Mouse (Mus musculus): Measurements from ENCODE around the gene Gm10563. TPM values are rescaled to one million over a fixed set of nuclear protein-coding genes. Genes with fewer than 3 reads are reported as not detected.
A peak's percentile ranks its signal among the peaks of the same experiment; 100 is the strongest.

Gene Gm10563
- total RNA-seq, 2 experiments from 2014 or later, result not detected

DNA sequence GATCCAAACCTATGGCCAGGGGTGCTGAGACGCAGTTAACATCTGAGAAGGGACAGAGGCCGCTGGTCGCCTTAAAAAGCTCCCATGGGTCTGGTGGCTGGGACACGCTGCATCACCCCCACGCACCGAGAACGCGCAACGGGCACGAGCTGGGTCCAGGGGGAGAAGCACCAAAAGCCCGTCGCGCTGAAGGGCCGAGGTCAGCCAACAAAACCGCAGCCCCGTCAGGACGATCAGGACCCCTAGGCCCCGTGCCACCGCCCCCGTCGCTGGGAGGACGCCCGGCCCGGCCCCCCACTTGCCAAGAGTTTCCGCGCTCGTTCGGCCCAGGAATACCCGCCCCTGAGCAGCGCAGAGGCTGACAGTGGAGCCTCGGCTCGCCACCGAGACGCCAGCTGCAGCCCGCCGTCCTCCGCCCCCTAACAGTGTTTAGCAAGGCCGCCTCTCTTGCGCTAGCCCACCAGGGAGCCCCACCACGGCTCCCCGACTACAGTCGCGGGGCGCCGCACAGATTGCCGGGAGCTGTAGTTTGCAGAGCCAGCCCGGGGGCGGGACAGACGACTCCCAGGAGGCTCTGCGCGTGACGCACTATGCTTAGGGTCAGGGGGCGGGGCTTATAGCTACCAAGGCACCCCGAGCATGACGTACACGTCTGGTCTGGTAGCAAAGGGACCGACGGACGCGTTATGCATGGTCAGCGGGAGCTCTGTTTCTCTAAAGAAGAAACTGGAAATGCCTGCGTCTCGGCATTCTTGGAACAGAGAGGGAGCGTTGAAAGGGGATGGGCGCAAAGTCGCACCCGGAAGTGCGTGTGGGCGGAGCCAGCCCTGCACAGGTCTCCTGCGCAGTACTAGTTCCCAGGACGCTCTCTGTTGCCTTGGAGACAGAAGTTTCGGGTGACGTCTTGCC, 23.7 kb upstream of the Gm10563 start, which contains the start of gene Mib2:
Gene Mib2 (minus strand): TSS at position 510 of the 909 bp plus-strand sequence.
- intact Hi-C loops (cut with DNase I), result loop anchor here (5.0 kb wide), 1 partner anchor 42 kb away; no protein-coding TSS in a partner anchor
- H3K4me3 ChIP-seq, result peak within 1 kb of the TSS; percentile 98
- DNase-seq, result peak; percentile 97
- no peak for TF ChIP-seq CTCF (IDR thresholded peaks at IDR 0.05)
- peak within 1 kb of the TSS; percentile 95 for H3K27ac ChIP-seq

DNA sequence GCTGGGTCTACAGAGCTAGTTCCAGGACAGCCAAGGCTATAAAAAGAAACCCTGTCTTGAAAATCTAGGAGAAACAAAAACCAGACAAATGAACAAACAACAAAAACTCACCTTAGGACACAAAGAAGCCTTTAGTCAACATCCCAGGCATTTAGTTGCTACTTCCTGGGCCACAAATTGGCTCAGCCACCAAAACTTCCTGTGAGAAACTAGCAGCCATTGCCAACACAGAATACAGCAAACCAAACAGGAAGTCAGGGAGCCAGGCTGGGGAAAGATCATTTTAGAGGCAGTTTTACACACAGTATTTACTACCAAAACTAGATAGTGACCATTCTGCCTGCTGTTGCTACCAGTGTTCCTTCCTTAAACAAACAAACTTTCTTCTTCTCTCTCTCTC, 21.7 kb upstream of the Gm10563 start:
- H3K27ac ChIP-seq, result no peak overlapping the region
- DNase-seq, result no peak
- no peak overlapping the region for H3K4me3 ChIP-seq
- TF ChIP-seq CTCF (IDR thresholded peaks at IDR 0.05), result no peak
- intact Hi-C loops (cut with DNase I), result loop anchor here (5.0 kb wide), 1 partner anchor 40 kb away; no protein-coding TSS in a partner anchor

DNA sequence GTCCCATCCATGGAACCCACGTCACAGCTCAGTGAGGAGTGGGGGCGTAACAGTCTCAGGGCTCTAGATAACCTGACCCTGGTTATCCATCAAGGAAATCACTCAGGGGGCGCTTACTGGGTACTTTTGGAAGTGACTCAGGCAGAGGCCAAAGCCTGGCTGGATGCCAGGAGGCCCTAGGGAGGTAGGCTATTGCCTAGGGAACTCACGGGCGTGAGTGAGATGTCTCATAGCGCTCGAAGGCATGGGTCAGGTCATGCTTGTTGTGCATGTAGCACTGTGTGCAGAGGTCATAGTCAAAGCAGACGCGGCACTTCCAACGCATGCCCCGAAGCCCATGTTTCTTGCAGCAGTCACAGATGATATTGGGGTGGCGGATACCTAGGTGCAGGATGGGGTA, 15.4 kb upstream of the Gm10563 start:
- H3K4me3 ChIP-seq, result no peak overlapping the region
- no peak for TF ChIP-seq CTCF (IDR thresholded peaks at IDR 0.05)
- intact Hi-C loops (cut with DNase I), result no loop called here
- H3K27ac ChIP-seq, result no peak overlapping the region
- peak; percentile 31 for DNase-seq

DNA sequence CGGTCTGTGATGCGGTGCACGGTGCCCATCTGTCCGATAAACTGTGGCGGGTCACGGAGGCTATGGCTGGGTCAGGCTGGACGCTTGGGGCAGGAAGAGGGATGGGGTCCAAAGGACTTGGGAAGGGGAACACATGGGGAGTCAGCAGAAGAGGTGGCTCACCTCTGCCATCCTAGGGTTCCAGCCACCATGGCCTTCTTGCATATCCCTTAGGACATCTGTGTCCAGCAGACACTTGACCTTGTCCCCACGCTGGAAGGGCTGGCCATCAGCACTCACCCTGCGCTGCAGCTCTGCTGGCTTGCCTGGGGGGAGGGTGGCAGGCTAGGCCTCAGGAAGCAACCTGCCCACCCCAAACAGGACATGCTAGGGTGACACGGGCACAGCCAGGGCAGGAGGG, 13.8 kb upstream of the Gm10563 start:
- Histone ChIP-seq H3K4me3 (no peak overlapping the region), H3K27ac (no peak overlapping the region)
- intact Hi-C loops (cut with DNase I), result no loop called here
- DNase-seq, result peak; percentile 21
- TF ChIP-seq CTCF (IDR thresholded peaks at IDR 0.05), result no peak

DNA sequence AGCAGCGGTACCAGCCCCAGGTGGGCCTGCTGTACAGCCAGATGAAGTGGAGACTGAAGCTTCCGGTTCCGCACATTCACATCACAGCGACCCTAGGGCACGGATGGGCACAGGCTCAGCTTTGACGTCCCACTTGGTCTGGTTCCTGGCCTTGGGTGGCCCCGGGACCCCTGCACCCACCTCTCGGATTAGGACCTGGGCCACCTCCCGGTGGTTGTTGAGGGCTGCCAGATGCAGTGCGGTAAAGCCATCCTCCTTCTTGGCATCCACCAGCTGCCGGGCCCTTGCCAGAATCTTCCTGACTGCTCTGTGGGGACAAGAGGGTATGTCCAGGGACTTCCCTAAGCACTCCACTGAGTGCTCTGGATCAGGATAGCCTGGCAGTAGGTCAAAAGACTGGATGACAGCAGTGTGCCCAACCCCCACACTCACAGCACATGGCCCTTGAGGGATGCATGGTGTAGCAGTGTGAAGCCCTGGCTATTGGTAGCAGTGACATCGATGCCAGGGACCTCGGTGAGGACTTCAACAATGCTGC, 11.1 kb upstream of the Gm10563 start:
- Histone ChIP-seq H3K4me3 (no peak overlapping the region), H3K27ac (no peak overlapping the region)
- intact Hi-C loops (cut with DNase I), result no loop called here
- no peak for TF ChIP-seq CTCF (IDR thresholded peaks at IDR 0.05)
- no peak for DNase-seq

DNA sequence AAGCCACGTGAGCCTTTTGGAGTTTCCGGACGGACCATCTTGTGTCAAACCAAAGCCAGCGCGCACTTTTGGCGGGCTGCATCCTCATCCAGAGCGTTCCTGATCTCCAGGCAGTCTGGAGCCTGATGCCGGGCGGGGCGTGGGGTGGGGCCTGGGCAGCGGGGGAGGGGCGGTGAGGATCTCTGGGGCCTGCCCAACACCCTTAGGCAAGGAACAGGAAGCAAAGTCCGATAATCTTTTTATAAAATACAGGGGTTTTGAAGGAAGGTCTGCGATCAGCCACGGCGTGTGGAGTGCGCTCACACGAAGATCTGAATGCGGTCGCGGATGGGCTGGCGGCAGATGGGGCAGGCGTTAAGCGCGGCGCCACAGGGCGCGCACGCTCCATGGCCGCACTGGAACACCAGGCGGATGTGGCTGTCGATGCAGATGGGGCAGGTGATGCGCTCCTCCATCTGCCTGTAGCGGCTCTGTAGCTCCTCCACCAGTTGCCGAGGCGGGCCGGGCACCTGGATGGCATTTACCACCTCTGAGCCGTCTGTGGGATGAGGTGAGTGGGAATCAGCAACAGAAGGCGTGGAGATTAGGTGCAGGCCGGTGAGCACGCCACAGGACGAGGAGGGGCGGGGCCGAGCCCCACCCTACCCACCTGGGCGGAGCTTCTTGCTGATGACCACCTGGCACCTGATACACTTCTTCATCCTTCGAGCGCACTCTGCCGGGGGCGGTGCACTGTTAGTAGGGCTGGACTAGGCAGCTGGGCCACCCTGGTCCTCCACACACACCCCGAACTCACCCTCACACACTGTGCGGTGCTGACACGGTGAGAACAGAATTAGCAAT, 9.5 kb upstream of the Gm10563 start:
- Histone ChIP-seq H3K27ac (peak overlapping the region; percentile 76), H3K4me3 (peak overlapping the region; percentile 72)
- peak; percentile 70 for DNase-seq
- intact Hi-C loops (cut with DNase I), result no loop called here
- TF ChIP-seq CTCF (IDR thresholded peaks at IDR 0.05), result no peak

DNA sequence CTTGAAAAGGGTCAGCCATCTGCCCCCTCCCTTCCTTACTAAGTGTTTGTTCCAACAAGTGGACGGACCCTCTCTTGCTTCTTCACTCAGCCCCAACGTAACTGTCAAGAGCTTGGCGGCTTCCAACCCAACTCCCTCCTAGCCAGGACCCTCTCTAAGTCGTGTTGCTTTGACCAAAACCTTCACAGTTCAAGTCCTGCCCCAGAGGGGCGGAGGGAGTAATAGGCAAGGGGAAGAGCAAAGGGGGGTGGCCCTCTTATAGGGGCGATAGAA, 8.9 kb upstream of the Gm10563 start:
- no peak for DNase-seq
- TF ChIP-seq CTCF (IDR thresholded peaks at IDR 0.05), result no peak
- peak overlapping the region; percentile 76 for H3K27ac ChIP-seq
- peak overlapping the region; percentile 72 for H3K4me3 ChIP-seq
- intact Hi-C loops (cut with DNase I), result no loop called here

DNA sequence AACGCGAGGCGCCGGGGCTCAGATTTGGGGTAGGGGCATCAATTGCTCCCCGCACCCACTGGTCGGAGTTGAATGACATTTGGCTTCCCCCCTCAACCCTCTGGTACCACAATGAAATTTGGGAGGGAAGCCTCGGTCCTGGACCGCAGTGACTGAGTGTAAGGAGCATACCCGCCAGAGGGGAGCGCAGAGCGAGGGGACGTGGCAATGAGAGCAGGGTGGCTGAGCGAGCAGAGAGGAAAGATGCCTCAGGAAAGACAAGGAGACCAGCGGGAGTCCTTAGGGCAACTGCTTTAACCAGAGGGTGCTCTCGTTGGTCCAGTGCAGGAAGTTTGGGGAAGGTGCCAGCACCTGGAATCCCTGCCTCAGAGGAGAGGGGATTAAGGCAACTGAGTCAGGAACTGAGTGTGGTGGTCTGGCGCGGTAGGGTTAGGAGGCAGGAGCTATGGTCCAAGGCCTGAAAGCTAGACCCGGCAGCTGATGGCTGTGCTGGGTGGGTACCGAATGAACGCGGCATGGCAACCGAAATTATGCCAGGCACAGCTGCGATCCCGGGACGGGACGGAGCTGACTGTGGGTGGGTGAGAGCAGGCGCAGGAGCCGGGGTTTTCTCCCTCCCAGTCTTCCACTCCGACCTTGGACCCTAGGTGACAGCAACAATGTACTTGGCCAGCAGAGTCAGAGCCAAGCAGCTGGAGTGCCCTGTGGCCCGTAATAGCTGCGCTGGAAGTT, 8.4 kb upstream of the Gm10563 start:
- intact Hi-C loops (cut with DNase I), result no loop called here
- H3K27ac ChIP-seq, result peak overlapping the region; percentile 76
- TF ChIP-seq CTCF (IDR thresholded peaks at IDR 0.05), result peak; percentile 7; the same call in 1 of the 2 replicates
- peak; percentile 51 for DNase-seq
- peak overlapping the region; percentile 72 for H3K4me3 ChIP-seq

DNA sequence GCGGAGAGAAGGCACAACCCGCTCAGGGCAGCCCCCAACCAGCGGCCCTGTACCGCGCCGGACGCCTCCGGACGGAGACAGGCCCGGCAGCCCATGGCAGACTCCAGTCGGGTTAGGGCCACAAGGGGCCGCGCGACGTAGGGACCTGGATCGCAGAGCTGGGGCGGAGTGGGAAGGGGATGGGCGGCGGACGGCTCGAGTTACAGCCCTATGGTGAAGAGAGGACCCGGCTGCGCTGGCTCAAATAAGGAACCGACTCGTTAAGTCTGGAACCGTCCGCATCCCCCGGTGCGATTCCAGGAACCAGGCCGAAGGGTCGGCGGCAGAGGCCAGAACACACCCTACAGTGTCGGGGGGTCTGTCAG, 7.9 kb upstream of the Gm10563 start, which contains the start of gene Mmp23:
Gene Mmp23 (minus strand): TSS at position 299 of the 365 bp plus-strand sequence.
- intact Hi-C loops (cut with DNase I), result no loop called here
- H3K27ac ChIP-seq, result peak within 1 kb of the TSS; percentile 76
- TF ChIP-seq CTCF (IDR thresholded peaks at IDR 0.05), result no peak; the same call in 1 of the 2 replicates
- DNase-seq, result peak; percentile 77
- H3K4me3 ChIP-seq, result peak within 1 kb of the TSS; percentile 72

DNA sequence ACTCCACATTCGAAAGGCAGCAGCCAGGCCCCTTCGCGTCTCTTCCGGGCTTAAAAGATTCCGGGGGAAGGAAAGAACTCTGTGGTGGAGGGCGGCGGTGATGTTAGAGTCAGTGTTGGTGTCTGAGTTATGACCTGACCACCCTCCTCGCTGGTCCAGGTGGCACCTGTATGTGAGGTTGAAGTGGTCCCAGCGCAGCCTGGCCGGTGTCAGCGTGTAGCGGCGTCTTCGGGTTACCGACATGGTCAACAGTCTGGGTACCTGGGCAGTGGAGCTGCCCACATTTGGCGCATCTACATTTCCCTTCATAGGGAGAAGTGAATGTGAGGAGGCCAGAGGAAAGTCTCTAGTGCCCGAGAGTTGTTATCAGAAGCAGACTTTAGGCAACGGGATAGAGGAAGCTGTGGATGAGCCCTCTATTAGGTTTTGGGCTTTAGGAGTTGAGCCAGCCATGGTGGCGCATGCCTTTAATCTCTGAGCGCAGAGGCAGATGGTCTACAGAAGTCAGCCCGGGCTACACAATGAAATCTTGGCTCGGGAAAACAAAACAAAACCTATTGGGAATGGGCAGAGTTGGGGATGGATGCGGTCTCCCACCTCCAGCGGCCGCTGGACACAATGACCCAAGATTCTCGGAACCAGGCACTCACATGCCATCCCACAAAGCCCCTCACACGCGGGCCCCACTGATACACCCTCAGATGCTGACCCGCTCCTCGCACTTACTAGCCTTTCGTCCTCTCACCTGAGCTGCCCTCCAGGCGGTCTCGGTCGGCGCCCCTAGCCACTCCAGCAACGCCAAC, 7.3 kb upstream of the Gm10563 start:
- DNase-seq, result peak; percentile 28
- no peak for TF ChIP-seq CTCF (IDR thresholded peaks at IDR 0.05)
- Histone ChIP-seq H3K27ac (peak overlapping the region; percentile 76), H3K4me3 (peak overlapping the region; percentile 72)
- intact Hi-C loops (cut with DNase I), result no loop called here

DNA sequence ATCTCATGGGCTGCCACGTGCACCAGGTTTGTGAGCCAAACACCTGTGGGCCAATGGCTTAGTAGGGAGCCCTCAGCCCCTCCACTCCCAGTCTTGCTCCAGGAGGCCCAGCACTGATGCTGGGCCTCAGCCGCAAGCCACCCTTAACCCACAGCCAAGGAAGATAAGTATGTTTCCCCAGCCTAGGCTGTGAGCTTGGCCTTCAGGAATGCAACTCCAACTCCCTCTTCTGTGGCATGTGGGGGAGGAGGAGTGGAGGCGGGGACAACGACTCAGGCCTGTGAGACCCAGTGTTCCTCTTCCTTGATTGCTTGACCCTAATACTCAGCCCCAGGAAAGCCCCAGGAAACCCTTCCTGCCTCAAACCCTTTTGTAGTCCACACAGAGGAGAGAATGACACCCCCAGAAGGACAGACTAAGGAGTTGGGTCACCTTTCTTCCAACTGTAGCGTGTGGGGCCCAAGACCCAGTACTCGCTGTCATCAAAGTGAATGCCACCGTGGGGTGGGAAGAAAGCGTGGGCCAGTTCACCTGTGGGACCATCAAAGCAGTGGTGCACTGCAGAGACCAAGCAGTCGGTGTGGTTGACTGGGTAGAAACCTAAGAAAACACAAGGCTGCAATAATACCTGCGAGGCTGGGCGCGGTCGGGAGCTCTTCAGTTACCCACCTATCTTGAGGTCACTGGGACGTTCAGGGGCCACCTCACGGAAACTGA, 6.5 kb upstream of the Gm10563 start:
- intact Hi-C loops (cut with DNase I), result no loop called here
- Histone ChIP-seq H3K27ac (peak overlapping the region; percentile 16; the same call in 1 of the 2 replicates), H3K4me3 (peak overlapping the region; percentile 72)
- TF ChIP-seq CTCF (IDR thresholded peaks at IDR 0.05), result no peak
- DNase-seq, result peak; percentile 35

Measured in gastrocnemius, adult 2 months (tissue).